Mouse (Mus musculus) stomach, postnatal 0 days (tissue): ENCODE measurements at regions not wholly inside any gene's neighbourhood (a gene's known extent, or its start where the extent isn't known, plus 50 kb on each side); places are given as distances from the start of the nearest gene placed in this dataset.

Experiments
- ATAC-seq: fragments of 200-750 bp; cut with Nextera tagmentation; 2 replicates; pipeline ENCODE4 v1.8.0; 2017; ENCODE audit not compliant: low FRiP score, low TSS enrichment
- DNase-seq: peaks from one replicate; pipeline ENCODE4 v3.0.0-alpha.2; 2016; ENCODE audit warnings: low spot score
- H3K27ac ChIP-seq: fragments of 300-500 bp; sonication (generic); replicated peaks from 2 replicates; pipeline ENCODE4 v1.5.1; 2014; ENCODE audit warnings: mild to moderate bottlenecking, control low read depth
- H3K27me3 ChIP-seq: fragments of 300-500 bp; sonication (generic); 2 replicates; pipeline ENCODE4 v1.6.1; 2014; ENCODE audit warnings: low read length; ENCODE audit not compliant: control insufficient read depth, insufficient read depth
- H3K36me3 ChIP-seq: fragments of 300-500 bp; sonication (generic); 2 replicates; pipeline ENCODE4 v1.6.1; 2014; ENCODE audit warnings: low read length, mixed read lengths; ENCODE audit not compliant: control insufficient read depth, insufficient read depth
- H3K4me1 ChIP-seq: fragments of 300-500 bp; sonication (generic); replicated peaks from 2 replicates; pipeline ENCODE4 v1.6.1; 2014; ENCODE audit warnings: antibody characterized with exemption; ENCODE audit not compliant: control insufficient read depth, insufficient read depth
- H3K4me2 ChIP-seq: fragments of 300-500 bp; sonication (generic); replicated peaks from 2 replicates; pipeline ENCODE4 v1.6.1; 2014; ENCODE audit warnings: low read depth, mild to moderate bottlenecking, control low read depth, moderate library complexity
- H3K4me3 ChIP-seq: fragments of 300-500 bp; sonication (generic); 2 replicates; pipeline ENCODE4 v1.5.1; 2014; ENCODE audit warnings: low read depth, low read length, control low read depth
- H3K9ac ChIP-seq: fragments of 300-500 bp; sonication (generic); 2 replicates; pipeline ENCODE4 v1.6.1; 2014; ENCODE audit warnings: mild to moderate bottlenecking, low read length, control low read depth, mixed read lengths
- H3K9me3 ChIP-seq: fragments of 300-500 bp; sonication (generic); 2 replicates; pipeline ENCODE4 v1.6.1; 2016; ENCODE audit warnings: low read length; ENCODE audit not compliant: control insufficient read depth
- CTCF ChIP-seq: IDR thresholded peaks from 2 replicates; pipeline ENCODE4 v1.5.1; 2016; ENCODE audit warnings: antibody characterized with exemption, low read depth, mild to moderate bottlenecking, moderate library complexity
- EP300 ChIP-seq: optimal IDR thresholded peaks from 2 replicates; pipeline ENCODE3; 2016; ENCODE audit warnings: antibody characterized with exemption
- WGBS: fragments of 180-500 bp; shearing (Covaris S2); extraction: QIAGEN DNeasy Blood & Tissue Kit; methylation state at CpG from one replicate; pipeline ENCODE4 v1.1.7; 2014; 5-methylcytosine and 5-hydroxymethylcytosine counted together

DNA sequence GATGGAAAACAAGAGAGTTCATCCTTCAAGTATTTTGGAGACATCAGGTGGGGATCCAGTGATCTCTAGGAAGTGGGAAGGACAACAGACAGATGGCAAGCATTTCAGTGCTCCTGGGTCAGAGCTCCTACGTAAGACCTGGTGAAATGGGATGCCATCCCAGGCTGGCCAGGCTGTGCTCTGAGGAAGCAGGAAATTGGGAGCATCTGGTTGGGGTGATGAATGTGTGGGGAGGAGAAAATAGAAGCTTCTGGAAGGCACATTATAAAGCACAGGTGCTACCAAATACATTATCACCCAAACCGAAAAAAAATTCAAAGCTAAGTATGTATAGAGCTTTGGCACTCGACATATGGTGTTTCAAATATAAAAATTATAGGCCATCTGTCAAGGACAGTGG is 165.9 kb upstream of the Mtpn start:
- Histone ChIP-seq H3K9me3 (no peaks in the 10 kb centered on the region), H3K27ac (no peak overlapping the region), H3K4me2 (no peak overlapping the region), H3K36me3 (no peaks in the 10 kb centered on the region), H3K9ac (no peak overlapping the region), H3K4me1 (no peaks in the 10 kb centered on the region), H3K4me3 (no peak overlapping the region), H3K27me3 (no peaks in the 10 kb centered on the region)
- 84% methylated on average over 3 of the region's 3 CpGs for WGBS
- ATAC-seq: no peak
- TF ChIP-seq CTCF (no peak), EP300 (no peak)
- DNase-seq: no peak

DNA sequence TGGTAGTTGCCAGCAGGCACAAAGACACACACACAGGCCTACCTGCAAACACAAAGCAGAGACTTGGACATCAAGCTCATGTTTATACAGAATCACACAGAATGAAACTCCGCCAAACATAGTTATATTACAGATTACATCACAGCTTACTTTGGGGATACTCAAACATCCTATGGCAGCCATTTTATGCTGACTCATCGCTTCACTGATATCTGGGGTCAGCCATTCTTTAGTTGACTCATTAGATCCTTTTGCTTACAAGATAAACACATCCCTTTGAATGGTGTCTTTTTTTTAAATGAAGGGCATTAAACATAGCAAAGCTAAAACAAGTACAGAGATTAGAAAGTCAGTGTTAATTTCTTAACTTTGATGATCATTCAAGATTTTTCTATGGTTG is 127.4 kb upstream of the Mtpn start:
- Histone ChIP-seq H3K4me2 (no peak overlapping the region), H3K4me3 (no peak overlapping the region), H3K9ac (no peak overlapping the region), H3K27me3 (no peaks in the 10 kb centered on the region), H3K9me3 (no peaks in the 10 kb centered on the region), H3K36me3 (no peaks in the 10 kb centered on the region), H3K4me1 (no peaks in the 10 kb centered on the region), H3K27ac (no peak overlapping the region)
- DNase-seq (no peak), ATAC-seq (no peak)
- WGBS: 86% methylated on average over 2 of the region's 2 CpGs
- no peak for TF ChIP-seq EP300
- TF ChIP-seq CTCF: no peak

DNA sequence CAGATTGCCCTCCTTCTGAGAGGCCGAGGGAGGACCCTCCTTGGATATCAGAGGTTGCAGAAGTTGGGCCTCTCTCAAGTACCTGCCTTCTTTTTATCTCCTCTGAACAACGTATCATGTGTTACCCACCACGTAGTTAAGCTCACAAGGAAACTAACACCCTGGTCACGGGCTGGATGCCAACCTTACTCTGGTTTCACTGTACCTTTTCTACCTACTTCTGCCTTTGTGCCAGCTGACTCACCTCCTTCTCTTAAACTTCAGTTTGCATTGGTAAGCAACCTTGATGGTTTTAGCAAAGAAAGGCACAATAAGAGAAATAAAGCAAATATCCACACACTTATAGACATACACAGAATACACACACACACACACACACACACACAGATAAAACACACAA is 111.7 kb upstream of the Mtpn start:
- H3K4me3 ChIP-seq: no peak overlapping the region
- H3K4me2 ChIP-seq: no peak overlapping the region
- no peak overlapping the region for H3K9ac ChIP-seq
- H3K4me1 ChIP-seq: no peaks in the 10 kb centered on the region
- TF ChIP-seq CTCF: no peak
- no peak for TF ChIP-seq EP300
- 59% methylated on average over 4 of the region's 4 CpGs for WGBS
- DNase-seq: peak; percentile 13
- H3K36me3 ChIP-seq: no peaks in the 10 kb centered on the region
- no peaks in the 10 kb centered on the region for H3K27me3 ChIP-seq
- no peak for ATAC-seq
- H3K9me3 ChIP-seq: no peaks in the 10 kb centered on the region
- H3K27ac ChIP-seq: no peak overlapping the region

DNA sequence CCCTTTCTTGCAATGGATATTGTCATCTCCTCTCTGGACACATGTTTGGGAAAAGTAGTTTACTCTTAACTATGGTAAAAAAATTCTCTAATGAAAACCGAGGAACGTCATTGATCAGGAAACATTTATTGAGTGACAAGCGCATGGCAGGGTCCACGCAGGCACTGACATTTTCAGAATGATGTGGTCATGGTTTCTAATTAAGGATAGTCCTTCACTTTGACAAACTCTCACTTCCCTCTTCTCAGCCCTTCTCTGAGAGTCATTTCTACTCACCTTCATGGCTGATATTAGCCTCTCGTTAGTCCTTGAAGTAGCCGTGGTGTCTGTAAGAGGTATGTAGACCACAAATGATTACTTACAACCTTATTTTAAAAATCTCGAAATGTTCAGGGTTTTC is 105.5 kb upstream of the Mtpn start:
- ATAC-seq (no peak), DNase-seq (no peak)
- H3K9ac ChIP-seq: no peak overlapping the region
- no peak for TF ChIP-seq EP300
- no peak for TF ChIP-seq CTCF
- 91% methylated on average over 7 of the region's 7 CpGs for WGBS
- no peak overlapping the region for H3K4me2 ChIP-seq
- no peak overlapping the region for H3K27ac ChIP-seq
- H3K36me3 ChIP-seq: no peaks in the 10 kb centered on the region
- H3K9me3 ChIP-seq: no peaks in the 10 kb centered on the region
- H3K27me3 ChIP-seq: no peaks in the 10 kb centered on the region
- no peak overlapping the region for H3K4me3 ChIP-seq
- no peaks in the 10 kb centered on the region for H3K4me1 ChIP-seq

DNA sequence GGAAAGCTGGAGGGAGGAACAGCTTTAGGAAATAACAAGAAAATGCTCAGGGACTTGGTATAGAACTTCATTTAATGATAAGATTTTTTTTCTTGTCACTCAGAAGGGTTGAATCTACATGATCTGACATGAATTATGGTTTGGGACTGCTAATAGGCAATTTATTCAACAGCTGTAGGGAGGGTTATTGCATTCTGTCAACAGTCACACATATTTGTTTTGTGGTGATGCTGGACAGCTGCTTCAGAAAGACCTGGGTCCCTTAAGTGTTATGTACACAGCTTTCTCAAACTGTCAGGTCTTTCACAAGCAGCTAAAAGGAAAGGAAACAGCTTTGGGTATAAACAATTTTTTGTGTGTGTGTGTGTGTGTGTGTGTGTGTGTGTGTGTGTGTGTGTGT is 101.0 kb upstream of the Mtpn start:
- no peak overlapping the region for H3K27ac ChIP-seq
- H3K4me3 ChIP-seq: no peak overlapping the region
- H3K9ac ChIP-seq: no peak overlapping the region
- H3K4me2 ChIP-seq: no peak overlapping the region
- TF ChIP-seq EP300: no peak
- TF ChIP-seq CTCF: no peak
- no peaks in the 10 kb centered on the region for H3K36me3 ChIP-seq
- ATAC-seq: no peak
- no peaks in the 10 kb centered on the region for H3K27me3 ChIP-seq
- DNase-seq: no peak
- no peaks in the 10 kb centered on the region for H3K9me3 ChIP-seq
- no peaks in the 10 kb centered on the region for H3K4me1 ChIP-seq

DNA sequence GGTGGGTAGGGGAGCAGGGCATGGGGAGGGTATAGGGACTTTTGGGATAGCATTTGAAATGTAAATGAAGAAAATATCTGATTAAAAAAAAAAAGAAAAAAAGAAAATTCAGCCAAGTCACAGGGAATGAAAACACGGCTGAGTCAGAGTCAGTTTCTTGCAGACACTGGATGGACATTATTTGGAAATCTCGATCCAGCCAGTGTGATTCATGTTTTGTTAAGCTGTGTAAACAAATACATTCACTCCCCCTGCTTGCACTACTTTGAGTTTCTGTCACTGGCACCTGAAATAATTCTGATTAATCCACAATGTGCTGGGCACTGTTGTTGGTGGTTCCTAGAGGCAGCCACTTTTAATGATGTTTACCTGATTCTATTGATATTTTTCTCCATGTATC is 68.6 kb upstream of the Mtpn start:
- Histone ChIP-seq H3K27me3 (no peaks in the 10 kb centered on the region), H3K4me3 (no peak overlapping the region), H3K4me2 (no peak overlapping the region), H3K9ac (no peak overlapping the region), H3K36me3 (no peaks in the 10 kb centered on the region), H3K9me3 (0 out of 2 replicates have a peak, but pooled peaks cover 3% of the 10 kb centered on the region), H3K4me1 (no peaks in the 10 kb centered on the region), H3K27ac (no peak overlapping the region)
- 21% methylated on average over 2 of the region's 2 CpGs for WGBS
- DNase-seq (no peak), ATAC-seq (no peak)
- TF ChIP-seq EP300: no peak
- no peak for TF ChIP-seq CTCF

DNA sequence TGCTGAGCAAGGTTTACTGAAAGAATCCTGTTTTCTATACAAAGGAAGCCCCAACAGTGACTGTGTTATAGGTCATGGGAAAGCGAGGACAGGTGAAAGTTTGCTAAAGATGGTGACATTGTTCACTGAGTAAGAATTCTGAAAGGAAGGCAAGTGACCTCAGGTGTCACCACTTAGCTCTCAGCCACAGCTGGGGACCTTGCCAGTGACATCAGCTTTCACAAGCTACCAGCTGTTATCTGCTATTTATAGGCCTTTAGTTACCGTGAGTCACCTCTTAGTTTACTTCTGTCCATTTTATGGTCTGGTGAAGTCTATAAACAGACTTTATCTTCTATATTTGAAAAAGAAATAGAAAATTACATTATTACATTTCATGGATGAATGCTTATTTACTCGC is 65.4 kb upstream of the Mtpn start:
- Histone ChIP-seq H3K36me3 (no peaks in the 10 kb centered on the region), H3K9me3 (0 out of 2 replicates have a peak, but pooled peaks cover 3% of the 10 kb centered on the region), H3K9ac (no peak overlapping the region), H3K27ac (no peak overlapping the region), H3K4me1 (no peaks in the 10 kb centered on the region), H3K4me3 (no peak overlapping the region), H3K4me2 (no peak overlapping the region), H3K27me3 (no peaks in the 10 kb centered on the region)
- DNase-seq (no peak), ATAC-seq (no peak)
- no peak for TF ChIP-seq EP300
- no peak for TF ChIP-seq CTCF
- WGBS: 65% methylated on average over 3 of the region's 3 CpGs
